Mouse (Mus musculus): Measurements from ENCODE around the gene Tmem8b. TPM values are rescaled to one million over a fixed set of nuclear protein-coding genes. Genes with fewer than 3 reads are reported as not detected.

Tmem8b gene
- polyA plus RNA-seq (2016; fragmentation: Nextera tagmentation; extraction: Ambion mirVana), result 13.7 and 14.4 TPM in 2 replicates

GRCm38 (mm10) chr4:43668782-43669427 lies at the start of gene Tmem8b, which contains the start of gene Fam221b:
Tmem8b (plus strand) TSS chr4:43668971.
Fam221b (minus strand) TSS chr4:43669145.
- peak within 1 kb of the TSS; percentile 94 for H3K9ac ChIP-seq
- H3K27ac ChIP-seq, result peak within 1 kb of the TSS; percentile 69
- no peaks in the 10 kb centered on the region for H3K36me3 ChIP-seq
- peaks cover 42% of the 10 kb centered on the region for H3K4me1 ChIP-seq
- 3% methylated on average over 31 of the region's 41 CpGs for WGBS
- H3K27me3 ChIP-seq, result peaks cover 15% of the 10 kb centered on the region
- peak within 1 kb of the TSS; percentile 83 for H3K4me3 ChIP-seq
- peak within 1 kb of the TSS; percentile 86 for H3K4me2 ChIP-seq (replicated peaks)
- ATAC-seq (ENCODE audit: low FRiP score), result peak; percentile 92
- H3K9me3 ChIP-seq (replicated peaks), result no peaks in the 10 kb centered on the region

DNA sequence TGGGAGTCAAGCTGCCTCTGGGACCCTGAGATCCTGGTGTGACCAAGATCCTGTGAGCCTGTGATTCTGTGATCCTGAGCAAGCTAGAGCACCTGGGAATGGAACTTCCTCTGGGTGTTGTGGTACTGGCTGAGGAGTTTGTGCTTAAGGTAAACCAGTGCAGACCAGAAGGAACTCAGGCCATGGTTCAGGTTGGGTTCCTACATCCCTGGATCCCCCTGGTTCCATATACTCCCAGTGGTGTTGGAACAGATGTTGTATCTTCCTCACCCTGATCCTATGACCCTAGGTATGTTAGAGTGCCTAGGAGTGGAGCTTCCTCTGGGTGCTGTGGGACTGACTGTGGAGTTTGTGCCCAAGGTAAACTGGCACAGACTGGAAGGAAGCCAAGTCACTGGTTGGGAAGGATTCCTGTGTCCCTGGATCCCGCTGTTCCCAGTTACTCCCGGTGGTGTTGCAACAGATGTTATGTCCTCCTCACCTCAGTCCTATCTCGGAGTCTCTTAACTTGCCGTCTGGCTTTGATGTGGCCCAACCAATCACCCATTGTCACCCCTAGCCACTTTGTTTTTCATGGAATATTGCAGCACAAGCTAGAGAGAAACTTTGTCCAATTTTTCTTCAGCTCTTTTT lies 48.5 kb upstream of the Tmem8b start:
- WGBS, result 90% methylated on average over 4 of the region's 4 CpGs
- Histone ChIP-seq H3K27me3 (no peaks in the 10 kb centered on the region), H3K27ac (no peak overlapping the region), H3K9me3 (replicated peaks) (peaks cover 3% of the 10 kb centered on the region; the same call in 1 of the 2 replicates), H3K4me1 (no peaks in the 10 kb centered on the region), H3K36me3 (no peaks in the 10 kb centered on the region), H3K9ac (no peak overlapping the region), H3K4me2 (replicated peaks) (no peak overlapping the region), H3K4me3 (no peak overlapping the region)
- no peak for ATAC-seq (ENCODE audit: low FRiP score)

- WGBS, result 45% methylated on average over 20 of the region's 20 CpGs
- ATAC-seq (ENCODE audit: low FRiP score), result 0 out of 2 replicates have a peak, but pooled peaks have one; percentile 35
- no peak overlapping the region for H3K9ac ChIP-seq
- H3K27ac ChIP-seq, result no peak overlapping the region
- no peaks in the 10 kb centered on the region for H3K36me3 ChIP-seq
- H3K27me3 ChIP-seq, result peaks cover 5% of the 10 kb centered on the region; the same call in 1 of the 2 replicates
- H3K4me3 ChIP-seq, result no peak overlapping the region
- peaks cover 37% of the 10 kb centered on the region for H3K4me1 ChIP-seq
- 0 out of 2 replicates have a peak overlapping the region, but pooled peaks have one; percentile 13 for H3K4me2 ChIP-seq (replicated peaks)
- peaks cover 7% of the 10 kb centered on the region; the same call in 1 of the 2 replicates for H3K9me3 ChIP-seq (replicated peaks)
These were observed 39.5 kb upstream of the Tmem8b start for GRCm38 (mm10) chr4:43629106-43629817.

DNA sequence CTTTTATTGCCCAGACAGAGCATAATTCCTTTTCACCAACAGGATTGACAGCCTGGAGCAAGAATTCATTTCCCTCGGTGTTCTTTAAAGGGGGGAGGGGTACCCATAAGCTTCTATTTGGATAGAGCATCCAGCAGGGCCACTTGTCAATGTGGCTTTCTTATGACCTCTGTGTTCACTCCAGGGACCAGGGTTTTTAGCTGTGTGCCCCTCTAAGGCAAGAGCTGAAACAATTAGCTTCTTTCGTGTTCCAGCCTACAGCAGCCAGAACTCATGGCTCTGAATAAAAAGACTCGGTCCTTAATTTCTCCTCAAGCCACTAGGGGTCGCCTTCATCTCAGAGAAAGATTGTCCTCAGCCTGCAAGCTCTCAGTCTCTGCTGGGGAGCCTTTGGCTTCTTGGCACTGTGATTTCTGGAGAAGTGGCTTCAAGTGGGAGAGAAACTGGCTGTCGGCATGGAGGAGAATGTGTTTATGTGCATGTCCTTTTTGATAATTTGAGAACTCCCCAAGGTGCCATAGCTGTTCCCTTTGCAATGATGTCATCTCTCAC lies 38.7 kb upstream of the Tmem8b start:
- WGBS, result 3% methylated on average over 5 of the region's 5 CpGs
- Histone ChIP-seq H3K27ac (peak overlapping the region; percentile 92), H3K36me3 (no peaks in the 10 kb centered on the region), H3K27me3 (peaks cover 5% of the 10 kb centered on the region; the same call in 1 of the 2 replicates), H3K9me3 (replicated peaks) (peaks cover 6% of the 10 kb centered on the region; the same call in 1 of the 2 replicates), H3K4me1 (peaks cover 37% of the 10 kb centered on the region), H3K4me2 (replicated peaks) (peak overlapping the region; percentile 36), H3K9ac (peak overlapping the region; percentile 38; the same call in 1 of the 2 replicates), H3K4me3 (no peak overlapping the region)
- peak; percentile 72 for ATAC-seq (ENCODE audit: low FRiP score)

DNA sequence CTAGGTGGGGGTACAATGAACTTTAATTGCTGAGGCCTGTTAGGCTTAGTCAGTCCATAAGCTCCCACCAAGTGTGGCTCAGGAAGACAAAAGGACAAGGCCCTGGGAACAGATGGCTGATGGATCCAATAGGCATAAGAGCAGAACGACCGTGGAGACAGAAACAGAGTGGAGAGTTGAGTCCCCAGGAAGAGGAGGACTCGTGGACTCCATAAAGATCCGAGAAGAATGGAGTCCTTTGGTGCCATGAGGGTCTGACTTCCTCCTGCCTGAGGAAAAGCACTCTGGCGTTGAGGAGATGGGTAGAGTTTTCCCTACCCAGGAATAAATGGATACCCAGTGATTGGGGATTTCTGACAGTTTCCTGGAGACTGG lies 38.1 kb upstream of the Tmem8b start:
- Histone ChIP-seq H3K27me3 (peaks cover 5% of the 10 kb centered on the region; the same call in 1 of the 2 replicates), H3K9ac (no peak overlapping the region), H3K9me3 (replicated peaks) (no peaks in the 10 kb centered on the region), H3K4me2 (replicated peaks) (peak overlapping the region; percentile 85), H3K4me1 (peaks cover 38% of the 10 kb centered on the region), H3K36me3 (no peaks in the 10 kb centered on the region), H3K4me3 (peak overlapping the region; percentile 68), H3K27ac (peak overlapping the region; percentile 92)
- WGBS, result 16% methylated on average over 5 of the region's 5 CpGs
- ATAC-seq (ENCODE audit: low FRiP score), result peak; percentile 20

DNA sequence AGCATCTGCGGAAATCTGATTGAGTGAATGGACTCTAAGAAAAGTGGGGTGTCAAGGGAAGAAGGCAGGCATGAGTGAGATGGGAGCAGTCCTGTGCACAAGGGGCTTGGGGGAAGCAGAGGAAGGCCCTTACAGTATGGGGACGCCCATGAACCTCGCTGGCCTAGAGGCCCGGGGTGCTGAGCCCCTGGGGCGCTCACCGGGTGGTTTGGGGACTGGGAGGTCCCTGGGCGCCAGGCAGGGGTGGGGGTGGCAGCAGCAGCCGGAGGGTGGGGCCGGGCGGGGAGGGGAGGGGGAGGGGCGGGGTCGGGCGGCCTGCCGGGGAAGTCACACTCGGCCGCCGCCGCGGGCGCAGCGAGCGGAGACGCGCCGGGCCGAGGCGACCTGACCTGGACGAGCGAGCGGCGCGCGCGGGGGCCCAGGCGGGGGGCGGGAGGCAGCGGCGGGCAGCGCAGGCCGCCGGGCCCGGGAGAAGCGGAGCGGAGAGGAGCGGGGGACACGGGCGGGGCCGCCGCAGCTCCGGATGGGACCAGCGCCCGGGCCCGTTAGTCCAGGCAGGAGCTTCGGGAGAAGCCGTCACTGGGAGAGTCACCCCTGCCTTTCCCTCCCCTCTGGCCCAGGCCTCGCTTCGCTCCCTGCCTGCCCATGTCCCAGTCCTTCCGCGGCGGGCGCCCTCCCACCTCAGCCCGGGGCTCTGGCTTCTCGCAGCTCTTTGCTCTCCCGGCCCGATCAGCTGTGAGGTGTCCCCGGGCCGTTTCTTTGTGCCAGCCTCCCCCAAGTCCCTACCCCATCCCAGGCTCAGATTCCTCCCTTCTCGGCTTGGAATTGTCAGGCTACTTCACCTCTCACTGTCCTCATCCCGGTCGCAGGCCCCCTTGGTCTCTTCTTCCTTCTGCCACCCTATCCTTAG lies 37.5 kb upstream of the Tmem8b start, which contains the start of gene Npr2:
Gene Npr2 (plus strand): TSS at position 890 of the 910 bp plus-strand sequence.
- 1% methylated on average over 40 of the region's 70 CpGs for WGBS
- Histone ChIP-seq H3K27me3 (peaks cover 5% of the 10 kb centered on the region; the same call in 1 of the 2 replicates), H3K9ac (peak within 1 kb of the TSS; percentile 93), H3K36me3 (no peaks in the 10 kb centered on the region), H3K4me1 (peaks cover 43% of the 10 kb centered on the region), H3K27ac (peak within 1 kb of the TSS; percentile 92), H3K4me2 (replicated peaks) (peak within 1 kb of the TSS; percentile 85), H3K4me3 (peak within 1 kb of the TSS; percentile 68), H3K9me3 (replicated peaks) (no peaks in the 10 kb centered on the region)
- ATAC-seq (ENCODE audit: low FRiP score), result peak; percentile 38; the same call in 1 of the 2 replicates

GRCm38 (mm10) chr4:43631956-43632920 lies 36.5 kb upstream of the Tmem8b start:
- H3K4me1 ChIP-seq, result peaks cover 43% of the 10 kb centered on the region
- 40% methylated on average over 42 of the region's 42 CpGs for WGBS

GRCm38 (mm10) chr4:43633296-43633695 lies 35.5 kb upstream of the Tmem8b start:
- Histone ChIP-seq H3K9me3 (replicated peaks) (no peaks in the 10 kb centered on the region), H3K4me1 (peaks cover 43% of the 10 kb centered on the region), H3K36me3 (no peaks in the 10 kb centered on the region), H3K9ac (no peak overlapping the region), H3K27me3 (peaks cover 5% of the 10 kb centered on the region; the same call in 1 of the 2 replicates), H3K4me3 (0 out of 2 replicates have a peak overlapping the region, but pooled peaks have one; percentile 7), H3K4me2 (replicated peaks) (peak overlapping the region; percentile 85), H3K27ac (no peak overlapping the region)
- 72% methylated on average over 8 of the region's 8 CpGs for WGBS
- ATAC-seq (ENCODE audit: low FRiP score), result no peak

More at GRCm38 (mm10) chr4:43631956-43632920, 36.5 kb upstream of the Tmem8b start:
- peak overlapping the region; percentile 93 for H3K9ac ChIP-seq
- H3K4me3 ChIP-seq, result peak overlapping the region; percentile 68
- H3K36me3 ChIP-seq, result no peaks in the 10 kb centered on the region
- no peaks in the 10 kb centered on the region for H3K9me3 ChIP-seq (replicated peaks)
- H3K4me2 ChIP-seq (replicated peaks), result peak overlapping the region; percentile 85
- peak; percentile 32; the same call in 1 of the 2 replicates for ATAC-seq (ENCODE audit: low FRiP score)
- H3K27ac ChIP-seq, result peak overlapping the region; percentile 92
- peaks cover 5% of the 10 kb centered on the region; the same call in 1 of the 2 replicates for H3K27me3 ChIP-seq

DNA sequence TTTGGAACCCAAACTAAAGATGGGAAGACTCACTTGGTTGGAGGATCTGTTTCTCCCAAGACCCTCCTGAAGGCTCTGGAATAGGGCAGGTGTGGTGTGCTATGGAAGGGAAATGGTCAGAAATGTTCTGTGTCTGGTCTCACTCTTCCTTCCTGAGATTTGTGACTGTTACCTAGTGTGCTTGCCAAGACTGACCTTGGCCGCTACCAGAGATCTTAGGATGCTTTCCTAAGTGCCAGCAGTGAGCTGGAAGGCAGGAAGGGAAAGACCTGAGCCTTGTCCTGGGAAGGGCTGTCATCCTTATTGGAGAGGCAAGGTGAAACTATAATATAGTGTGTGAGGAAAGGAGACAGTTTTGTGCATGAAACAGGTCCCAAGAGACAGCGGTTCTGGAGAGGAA lies 35.0 kb upstream of the Tmem8b start:
- 89% methylated on average over 2 of the region's 2 CpGs for WGBS
- H3K4me1 ChIP-seq, result peaks cover 43% of the 10 kb centered on the region
- H3K27me3 ChIP-seq, result peaks cover 5% of the 10 kb centered on the region; the same call in 1 of the 2 replicates
- no peaks in the 10 kb centered on the region for H3K36me3 ChIP-seq
- H3K9ac ChIP-seq, result no peak overlapping the region
- H3K4me2 ChIP-seq (replicated peaks), result peak overlapping the region; percentile 85
- no peak for ATAC-seq (ENCODE audit: low FRiP score)
- no peak overlapping the region for H3K27ac ChIP-seq
- 0 out of 2 replicates have a peak overlapping the region, but pooled peaks have one; percentile 7 for H3K4me3 ChIP-seq
- H3K9me3 ChIP-seq (replicated peaks), result no peaks in the 10 kb centered on the region
